Mouse (Mus musculus) testis, postnatal 14 days (tissue): Measurements from ENCODE around the gene Cd47.

Experiments used
- DNase-seq: peaks from one replicate; pipeline ENCODE4 v3.0.0; 2021; ENCODE audit warnings: low spot score

Gene Cd47

DNA sequence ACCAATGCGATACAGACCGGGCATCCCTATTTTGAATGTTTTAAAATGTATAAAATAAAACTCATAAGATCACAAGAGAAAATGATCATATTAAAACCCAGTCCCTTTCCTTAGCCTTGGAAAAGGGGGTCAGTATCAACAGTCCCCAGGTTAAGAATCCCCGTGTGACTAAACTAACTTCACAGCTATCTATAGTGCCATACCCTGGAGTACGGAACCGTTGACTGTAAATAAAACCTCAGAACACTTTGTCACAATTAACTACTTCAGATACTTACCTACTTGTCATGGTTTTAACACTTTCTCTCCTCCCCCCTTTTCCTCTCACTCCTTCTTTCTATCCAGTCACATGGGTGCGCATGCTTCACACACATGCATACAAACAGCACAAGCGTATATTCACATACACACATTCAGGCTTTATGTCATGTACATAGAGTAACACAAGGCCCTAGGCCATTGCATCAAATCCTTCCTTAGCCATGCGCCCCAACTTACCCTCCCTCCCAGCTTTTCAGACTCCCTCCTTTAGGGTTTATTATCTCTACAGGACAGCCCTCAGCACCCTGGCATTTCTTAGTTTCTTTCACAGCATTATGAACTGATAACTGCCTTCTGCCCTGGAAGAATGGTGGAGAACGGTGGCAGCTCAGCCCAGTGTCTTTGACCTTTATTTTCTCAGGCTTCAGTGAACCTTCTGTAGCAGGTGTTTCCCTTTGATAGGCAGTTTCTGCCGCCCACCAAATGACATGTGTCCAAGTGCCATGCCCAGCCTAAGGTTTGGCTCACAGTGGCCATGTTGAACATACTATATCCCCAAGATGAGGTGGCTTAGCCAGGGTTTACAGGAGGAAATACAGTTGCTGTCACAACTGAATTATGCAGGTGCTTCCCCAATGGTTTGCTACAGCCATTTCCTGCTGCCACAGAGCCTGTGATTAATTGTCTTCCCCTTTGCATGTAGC, at the start of gene Cd47:
Cd47 (plus strand) TSS at position 937 of the 965 bp plus-strand sequence.
- DNase-seq: no peak

- DNase-seq: no peak
Observed at GRCm38 (mm10) chr16:49752906-49753305, 47.4 kb upstream of the Cd47 start.

DNA sequence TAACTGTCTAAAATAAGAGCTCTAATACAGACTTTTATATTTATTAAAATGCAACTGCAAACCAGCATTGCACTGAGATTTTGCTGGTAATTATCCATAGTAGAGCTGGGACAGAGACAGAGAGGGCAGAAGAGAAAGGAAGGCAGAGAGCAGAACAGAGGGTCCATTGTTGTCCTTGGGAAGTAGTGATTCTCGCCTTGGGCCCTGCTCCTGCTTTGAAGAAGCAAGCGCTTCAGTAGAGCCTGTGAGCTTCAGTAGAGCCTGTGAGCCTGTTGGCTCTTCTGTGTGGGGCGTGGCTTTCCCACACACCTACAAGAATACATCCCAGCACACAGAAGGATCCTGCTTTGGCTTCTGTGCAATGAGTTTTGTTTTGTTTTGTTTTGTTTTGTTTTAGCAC, 47.0 kb upstream of the Cd47 start:
- no peak for DNase-seq

DNA sequence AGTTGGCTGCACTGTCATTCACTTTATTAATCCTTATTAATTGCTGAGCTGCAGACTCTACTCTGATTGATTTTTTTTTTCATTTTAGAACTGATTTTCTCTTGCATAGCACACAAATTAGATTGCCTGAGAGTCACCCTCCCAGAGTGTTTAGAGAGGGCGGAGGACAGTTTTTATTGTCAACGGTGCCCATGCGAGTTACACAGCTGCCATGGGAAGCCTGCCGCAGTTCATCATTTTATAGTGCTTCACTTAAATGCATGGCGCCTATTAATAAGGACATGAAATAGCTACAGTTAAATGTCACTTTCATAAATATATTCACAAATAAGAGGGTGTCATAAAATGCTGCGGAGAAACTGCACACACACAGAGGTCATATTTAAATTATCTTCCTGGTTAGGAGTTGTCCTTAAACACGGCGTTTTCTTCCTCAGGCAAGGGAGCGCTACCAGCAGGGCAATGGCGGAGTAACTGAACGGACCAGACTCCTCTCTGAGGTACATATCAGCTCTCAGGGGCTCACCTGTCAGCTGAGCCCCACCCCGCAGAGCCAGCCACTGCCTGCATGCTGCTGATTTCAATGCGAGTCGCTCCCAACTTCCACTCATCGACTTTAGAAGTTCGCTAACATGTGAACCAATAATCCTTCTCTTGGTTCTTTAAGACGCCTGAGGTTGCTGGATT, 39.7 kb upstream of the Cd47 start:
- no peak for DNase-seq

- DNase-seq: no peak
Observed at GRCm38 (mm10) chr16:49761981-49762380, 38.4 kb upstream of the Cd47 start.

DNA sequence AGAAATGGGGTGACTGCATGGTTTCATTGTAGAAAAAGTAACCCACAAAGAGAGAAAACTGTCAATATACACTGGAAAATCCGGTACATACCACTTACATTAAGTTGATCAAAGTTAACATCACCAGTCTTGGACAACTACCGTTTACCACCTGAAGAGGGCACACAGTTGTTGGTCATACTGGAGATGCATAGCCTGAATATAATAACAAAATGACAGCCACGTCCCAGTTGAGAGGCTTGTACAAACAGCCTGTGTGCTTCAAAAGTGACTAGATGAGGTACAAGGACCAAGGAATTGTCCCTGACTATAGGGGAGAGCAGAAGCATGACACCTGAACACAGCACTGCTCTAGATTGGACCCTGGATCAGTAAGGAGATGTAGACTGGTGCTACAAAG, 34.0 kb upstream of the Cd47 start:
- no peak for DNase-seq

GRCm38 (mm10) chr16:49768491-49769031, 31.8 kb upstream of the Cd47 start:
- no peak for DNase-seq

DNA sequence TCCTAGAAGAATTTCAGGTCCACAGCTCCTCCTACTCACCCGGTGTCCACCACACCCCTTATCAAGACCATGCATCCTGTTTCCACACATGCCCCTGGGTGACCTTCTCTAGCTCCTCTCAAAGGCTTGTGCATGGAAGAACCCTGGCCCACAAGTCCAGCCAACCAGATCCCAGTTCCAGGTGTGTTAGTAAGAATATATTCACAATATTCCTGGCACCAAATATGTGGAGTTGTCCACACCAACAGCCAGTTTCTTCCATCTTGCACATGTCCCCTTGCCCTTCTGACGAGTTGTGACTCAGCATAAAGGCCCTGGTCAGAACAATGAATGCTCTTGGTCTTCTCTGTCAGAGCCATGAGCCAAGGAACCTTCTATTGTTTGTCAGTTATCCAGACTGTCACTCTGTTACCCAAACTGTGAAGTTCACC, 30.5 kb upstream of the Cd47 start:
- DNase-seq: no peak

GRCm38 (mm10) chr16:49770320-49771189, 29.8 kb upstream of the Cd47 start:
- no peak for DNase-seq

DNA sequence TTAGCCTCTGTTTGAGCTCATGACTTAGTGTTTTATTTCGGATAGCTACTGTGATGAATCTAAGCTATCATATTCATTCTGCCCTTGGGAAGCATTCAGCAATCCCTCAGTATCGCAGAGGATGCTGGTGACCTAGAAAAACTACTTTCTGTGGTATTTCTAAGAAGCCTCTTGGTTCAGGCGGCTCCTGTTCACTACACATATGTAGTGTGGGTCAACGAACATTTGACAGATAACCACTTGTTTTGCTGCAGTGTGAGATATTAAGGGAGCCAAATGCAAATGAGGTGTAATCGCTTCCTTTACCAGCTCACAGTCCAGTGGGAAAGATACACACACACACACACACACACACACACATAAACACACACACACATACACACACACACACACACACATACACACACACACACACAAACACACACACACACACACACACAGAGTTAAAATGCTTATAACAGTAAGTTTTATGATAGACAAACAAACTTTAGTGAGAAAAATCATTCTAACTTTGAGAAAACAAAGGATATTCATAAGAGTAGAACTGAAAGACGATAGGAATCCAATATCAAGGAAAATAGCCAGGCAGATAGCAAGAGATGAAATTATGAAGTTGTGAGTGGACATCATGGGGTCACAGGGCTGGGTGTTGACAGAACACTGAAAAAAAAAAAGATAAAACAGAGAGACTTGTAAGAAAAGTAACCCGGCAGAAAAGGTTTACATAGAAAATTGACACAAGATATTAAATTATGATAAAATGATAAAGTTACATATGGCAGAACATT, 28.5 kb upstream of the Cd47 start:
- no peak for DNase-seq

DNA sequence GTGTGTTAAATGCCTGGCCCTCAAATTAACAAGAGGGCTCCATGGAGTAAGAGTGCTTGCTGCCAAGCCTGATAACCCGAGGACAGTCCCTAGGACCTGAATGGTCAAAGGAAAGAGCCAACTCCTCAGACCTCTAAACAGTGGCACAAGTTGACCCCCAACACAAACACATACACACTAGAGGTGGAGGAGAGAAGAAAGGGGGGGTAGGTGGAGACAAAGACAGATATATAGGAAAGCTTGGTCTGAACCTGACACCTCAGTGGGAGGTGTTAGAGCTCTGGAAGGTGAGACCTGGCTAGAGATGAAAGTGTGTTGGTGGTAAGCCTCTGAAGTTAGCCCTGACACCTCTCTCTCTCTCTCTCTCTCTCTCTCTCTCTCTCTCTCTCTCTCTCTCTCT, 27.8 kb upstream of the Cd47 start:
- no peak for DNase-seq

- DNase-seq: no peak
Observed at GRCm38 (mm10) chr16:49773068-49773467, 27.3 kb upstream of the Cd47 start.

- no peak for DNase-seq
Observed at GRCm38 (mm10) chr16:49774059-49775001, 26.0 kb upstream of the Cd47 start.

- DNase-seq: no peak
Observed at GRCm38 (mm10) chr16:49775002-49775966, 25.0 kb upstream of the Cd47 start.

DNA sequence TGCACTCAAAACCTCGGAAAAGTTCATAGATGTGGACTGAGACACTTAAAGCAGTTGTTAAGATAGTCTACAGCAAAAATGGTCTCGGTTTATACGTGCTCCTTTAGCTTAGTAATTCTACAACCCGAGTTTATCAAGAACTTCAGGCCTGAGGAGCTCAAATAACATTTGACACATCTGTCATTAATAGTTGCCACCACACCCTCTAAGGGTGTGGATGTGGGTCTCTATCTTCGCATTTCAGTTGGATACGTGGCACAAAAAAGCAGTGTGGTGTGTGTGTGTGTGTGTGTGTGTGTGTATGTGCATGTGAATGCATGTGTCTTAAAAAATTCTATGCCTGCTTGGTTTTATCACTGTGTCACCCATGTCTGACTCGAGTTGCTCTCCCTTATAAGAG, 23.4 kb upstream of the Cd47 start:
- no peak for DNase-seq

DNA sequence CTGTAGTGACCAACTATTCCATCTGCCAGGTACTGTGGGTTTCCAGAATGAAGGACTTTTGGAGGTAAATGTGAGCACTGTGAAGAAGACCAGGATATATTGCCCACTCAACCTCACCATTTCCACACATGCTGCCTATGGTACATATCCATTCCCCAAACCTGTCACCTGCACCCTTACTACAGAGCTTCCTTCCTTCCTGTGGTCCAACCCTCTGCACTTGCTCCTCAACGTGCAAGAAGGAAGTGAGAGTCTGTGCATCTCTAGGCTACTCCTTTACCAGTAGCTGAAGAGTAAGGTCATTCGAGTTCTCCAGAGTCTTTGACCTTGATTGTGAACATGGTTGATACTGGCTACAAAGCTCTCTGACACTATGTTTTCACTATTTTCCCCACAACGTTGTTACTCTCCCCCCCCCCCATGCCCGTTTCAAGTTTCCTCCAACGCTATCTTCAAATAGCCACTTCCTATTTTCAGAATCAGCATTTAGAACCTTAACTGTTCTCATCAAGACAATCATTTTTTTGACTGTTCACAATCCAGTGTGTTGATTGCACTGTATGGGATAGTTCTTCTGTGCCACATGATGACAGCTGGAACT, 18.7 kb upstream of the Cd47 start:
- DNase-seq: no peak

DNA sequence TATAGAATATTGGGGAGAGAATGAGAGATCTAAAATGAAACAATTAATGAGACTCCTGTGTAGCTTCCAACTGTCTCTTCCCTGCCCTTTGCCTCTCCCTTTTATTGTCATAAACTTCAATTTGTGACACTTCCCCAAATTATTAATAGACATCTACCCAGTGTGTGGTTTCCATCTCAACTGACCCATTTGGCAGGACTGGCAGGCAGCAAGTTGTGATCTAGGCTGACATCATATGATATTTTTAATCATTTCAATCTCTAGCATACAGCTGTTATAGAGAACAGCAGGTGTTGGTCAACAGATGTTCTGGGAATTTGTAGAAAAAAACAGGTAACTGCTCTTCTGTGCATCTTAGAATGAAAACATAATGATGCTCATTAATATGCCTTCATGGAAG, 17.0 kb upstream of the Cd47 start:
- no peak for DNase-seq

GRCm38 (mm10) chr16:49786116-49786515, 14.2 kb upstream of the Cd47 start:
- DNase-seq: no peak
